Mouse (Mus musculus) CH12.LX (cell line): ENCODE data around the gene 1700025C18Rik.

Experiments used
- EP300 ChIP-seq: IDR thresholded peaks from 2 replicates; pipeline ENCODE4 v1.6.1; 2011; ENCODE audit warnings: low read length, improper control_type of control experiment
- MAX ChIP-seq: IDR thresholded peaks from 2 replicates; pipeline ENCODE4 v1.6.1; 2011; ENCODE audit warnings: low read length, improper control_type of control experiment
- RAD21 ChIP-seq: IDR thresholded peaks from 2 replicates; pipeline ENCODE4 v1.6.1; 2011; ENCODE audit warnings: low read depth, mild to moderate bottlenecking, low read length, improper control_type of control experiment, moderate library complexity
- TBP ChIP-seq: conservative IDR thresholded peaks from 2 replicates; pipeline ENCODE4 v1.6.1; 2011; ENCODE audit warnings: low read depth, low read length, improper control_type of control experiment

- TF ChIP-seq RAD21: no peak
- TF ChIP-seq MAX: no peak
- TF ChIP-seq TBP: no peak
- TF ChIP-seq EP300: no peak
These were observed 57.2 kb downstream of the 1700025C18Rik start for GRCm38 (mm10) chr2:165033306-165033705.
